Mouse (Mus musculus) gastrocnemius, postnatal 4 days (tissue): ENCODE data around the gene Cpt1b. TPM values are rescaled to one million over a fixed set of nuclear protein-coding genes. Genes with fewer than 3 reads are reported as not detected.
"Not testable (repeated sequence)": the region's sequence is repeated elsewhere in the genome, so short reads cannot be mapped to it uniquely, and the experiment has no call there.

Source experiments
- DNase-seq, 2 experiments: peaks; one replicate each; pipeline ENCODE4 v3.0.0; 2021 to 2022; ENCODE audit warnings: low spot score in 2 of 2, mixed read lengths in 2 of 2
- total RNA-seq, 2 experiments: library from RNA; stranded (reverse); gene quantifications; 2 replicates each; pipeline ENCODE4 v1.2.3; 2021

The Cpt1b gene
- total RNA-seq, 2 experiments from 2014 or later = 189 to 210 TPM

DNA sequence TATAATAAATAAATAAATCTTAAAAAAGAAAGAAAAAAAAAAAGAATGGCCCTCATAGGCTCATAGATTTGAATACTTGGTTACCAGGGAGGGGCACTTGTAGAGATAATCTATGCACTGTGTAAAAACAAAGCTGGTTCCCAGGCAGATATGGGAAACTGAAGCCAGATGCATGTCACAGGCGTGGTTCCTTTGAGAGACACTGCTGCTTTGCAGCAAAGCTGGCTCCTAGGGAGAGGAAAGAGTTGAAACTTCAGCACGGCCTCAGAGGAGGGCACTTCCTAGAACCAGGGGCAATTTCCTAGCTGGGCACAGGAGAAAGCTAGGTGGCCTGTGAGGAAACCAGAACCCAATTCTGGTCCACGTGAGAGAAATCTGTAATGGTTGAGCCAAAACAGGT, 8.5 kb upstream of the Cpt1b start:
- DNase-seq = no peak

DNA sequence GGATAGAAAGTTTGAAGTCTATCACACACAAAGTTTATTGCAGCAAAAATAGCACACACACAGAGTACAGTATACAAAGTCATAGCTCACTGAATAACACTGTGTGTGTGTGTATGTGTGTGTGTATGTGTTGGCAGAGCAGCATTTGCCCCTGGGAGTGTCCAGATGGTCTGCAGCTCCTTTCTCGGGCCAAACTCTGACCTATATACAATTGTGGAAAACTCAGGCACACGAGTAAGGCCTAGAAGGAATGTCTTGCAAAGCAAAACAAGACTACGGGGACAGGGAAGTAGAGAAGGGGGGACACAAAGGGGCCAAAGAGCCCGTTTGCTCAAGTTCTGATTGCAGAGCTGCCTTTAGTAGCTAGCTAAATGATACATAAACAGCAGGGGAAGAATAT, 7.3 kb upstream of the Cpt1b start:
- no peak for DNase-seq

DNA sequence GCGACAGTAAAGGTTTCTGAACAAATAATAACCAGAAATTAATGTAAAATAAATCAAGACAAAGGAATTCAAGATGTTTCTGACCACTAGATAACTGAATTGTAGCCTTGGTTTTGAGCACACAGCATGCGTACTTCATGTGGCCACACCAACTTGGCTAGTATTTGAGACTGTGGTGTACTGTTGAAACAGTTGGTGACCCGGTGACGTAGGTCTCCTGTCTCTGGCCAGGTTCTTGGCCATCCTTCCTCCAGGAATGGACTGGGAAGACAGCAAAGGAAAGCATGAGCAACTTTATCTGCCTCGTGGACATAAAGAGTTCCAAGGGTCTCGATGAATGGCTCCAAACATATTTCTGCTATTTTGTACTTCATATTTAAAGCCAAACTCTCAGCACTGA, 6.1 kb upstream of the Cpt1b start:
- no peak for DNase-seq

DNA sequence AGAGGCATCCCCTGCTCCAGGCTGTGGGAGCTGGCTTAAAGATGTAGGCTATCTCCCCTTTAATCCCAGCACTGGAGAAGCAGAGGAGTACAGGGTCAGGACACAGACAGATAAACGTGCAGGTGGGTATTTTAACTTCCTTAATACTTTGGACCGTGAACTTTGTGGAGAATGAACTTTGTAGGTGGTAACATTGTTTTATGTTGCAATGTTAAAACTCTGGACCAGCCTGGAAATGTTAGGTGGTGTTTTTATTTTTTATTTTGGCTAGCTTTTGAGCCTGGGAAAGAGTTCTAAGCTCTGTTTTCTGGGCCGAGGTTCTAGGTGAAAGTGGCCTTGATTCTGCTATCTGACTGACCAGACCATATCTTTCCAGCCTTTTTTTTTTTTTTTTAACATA, 5.6 kb upstream of the Cpt1b start:
- no peak for DNase-seq

DNA sequence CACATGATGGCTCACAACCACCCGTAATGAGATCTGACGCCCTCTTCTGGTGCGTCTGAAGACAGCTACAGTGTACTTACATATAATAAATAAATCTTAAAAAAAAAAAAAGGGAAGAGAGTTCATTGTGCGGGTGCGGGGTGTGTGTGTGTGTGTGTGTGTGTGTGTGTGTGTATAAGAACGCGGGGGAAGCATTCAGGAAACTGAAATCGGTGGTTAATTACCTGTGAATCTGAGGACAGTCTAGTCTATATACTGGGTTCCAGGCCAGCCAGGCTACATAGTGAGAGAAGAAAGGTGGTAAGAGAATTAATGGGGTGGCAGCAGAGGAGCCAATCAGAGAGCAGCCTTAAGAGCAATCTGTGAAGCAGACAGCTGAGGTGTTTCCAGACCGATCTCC, 5.1 kb upstream of the Cpt1b start:
- not testable (repeated sequence) for DNase-seq

DNA sequence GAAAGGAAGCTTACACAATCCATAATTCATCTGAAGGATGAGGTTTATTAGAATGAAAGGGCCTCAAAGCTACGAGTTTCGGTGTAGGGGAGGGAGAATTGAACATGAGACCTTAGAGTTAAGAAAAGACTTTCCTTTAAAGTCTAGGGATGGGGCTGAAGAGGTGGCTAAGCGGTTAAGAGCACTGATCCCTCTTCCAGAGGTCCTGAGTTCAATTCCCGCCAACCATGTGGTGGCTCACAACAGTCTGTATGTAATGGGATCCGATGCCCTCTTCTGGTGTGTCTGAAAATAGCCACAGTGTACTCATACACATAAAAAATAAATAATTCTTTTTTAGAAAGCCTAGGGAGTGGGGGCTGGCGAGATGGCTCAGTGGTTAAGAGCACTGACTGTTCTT, 4.7 kb upstream of the Cpt1b start:
- DNase-seq = no peak

DNA sequence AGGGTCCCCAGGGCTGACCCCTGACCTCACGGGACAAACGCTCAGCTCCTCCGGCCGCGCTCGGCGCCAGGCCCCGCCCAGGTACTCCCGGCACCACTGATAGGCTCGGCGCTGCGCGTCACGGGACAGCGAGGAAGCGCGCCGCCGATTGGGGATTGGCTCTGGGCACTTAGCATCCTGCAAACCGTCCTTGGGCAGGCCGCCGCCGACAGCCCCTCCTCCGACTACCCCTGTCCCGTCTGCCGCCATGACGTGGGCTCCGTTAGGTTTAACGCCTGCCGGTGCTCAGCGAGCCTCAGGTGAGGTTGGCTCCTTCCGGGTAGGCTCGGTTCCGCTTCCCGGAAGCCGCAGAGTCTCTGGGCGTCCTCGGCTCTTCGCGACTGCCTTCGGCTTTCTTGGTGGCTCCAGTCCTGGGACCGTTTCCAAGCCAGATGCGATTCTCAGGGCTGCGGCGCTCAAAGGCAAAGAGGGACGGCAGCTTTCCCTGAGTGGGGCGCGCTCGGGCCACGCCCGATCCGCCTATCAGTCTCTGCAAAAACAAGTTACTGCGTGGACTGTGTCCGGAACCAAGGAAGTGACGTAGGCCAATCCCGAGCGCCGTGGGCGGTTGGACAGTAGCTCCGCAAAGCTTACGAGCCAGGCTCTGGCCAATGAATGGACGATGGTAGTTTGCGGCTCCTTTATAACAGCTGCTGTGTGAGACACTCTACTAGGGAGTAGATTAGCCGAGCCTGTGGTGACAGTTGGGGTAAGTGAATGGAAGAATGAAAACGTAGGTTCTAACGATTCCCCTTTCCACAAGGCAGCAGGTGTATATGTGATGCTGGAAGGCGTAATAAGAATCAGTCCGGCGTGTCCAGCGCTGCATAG, 3.9 kb upstream of the Cpt1b start, which contains the start of the genes C730034F03Rik, Gm44502 and Chkb:
TSS of gene C730034F03Rik (plus strand) at position 238 of the 870 bp plus-strand sequence.
TSS of gene Gm44502 (minus strand) at position 345 of the 870 bp plus-strand sequence.
TSS of gene Chkb (minus strand) at position 557 of the 870 bp plus-strand sequence.
- peak; percentile 84 to 93 for DNase-seq

DNA sequence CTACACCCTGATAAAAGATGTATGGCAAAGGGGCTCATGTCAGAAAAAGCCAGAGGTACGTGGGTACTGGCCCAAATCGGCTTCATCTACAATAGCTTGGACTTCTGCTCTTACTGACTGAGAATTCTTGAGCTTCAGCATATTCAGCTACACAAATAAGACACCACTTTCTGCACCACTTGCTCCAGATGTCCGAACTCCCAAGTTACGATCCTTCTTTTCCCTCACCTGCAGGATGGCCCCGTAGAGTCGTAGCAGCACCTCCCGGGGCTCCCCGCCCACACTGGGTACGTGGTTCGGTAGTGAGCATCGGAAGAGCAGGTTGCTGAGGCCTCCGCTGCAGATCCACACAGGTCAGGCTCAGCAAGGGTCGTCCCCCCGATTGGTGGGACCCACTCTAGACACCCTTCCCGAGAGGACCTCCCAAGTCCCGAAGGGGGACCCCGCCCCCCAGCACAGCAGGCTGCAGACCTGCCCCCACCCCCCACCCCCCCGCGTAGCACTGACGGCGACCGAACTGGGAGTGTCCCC, 3.2 kb upstream of the Cpt1b start:
- peak in 1 of 2 experiments; percentile 19 for DNase-seq

DNA sequence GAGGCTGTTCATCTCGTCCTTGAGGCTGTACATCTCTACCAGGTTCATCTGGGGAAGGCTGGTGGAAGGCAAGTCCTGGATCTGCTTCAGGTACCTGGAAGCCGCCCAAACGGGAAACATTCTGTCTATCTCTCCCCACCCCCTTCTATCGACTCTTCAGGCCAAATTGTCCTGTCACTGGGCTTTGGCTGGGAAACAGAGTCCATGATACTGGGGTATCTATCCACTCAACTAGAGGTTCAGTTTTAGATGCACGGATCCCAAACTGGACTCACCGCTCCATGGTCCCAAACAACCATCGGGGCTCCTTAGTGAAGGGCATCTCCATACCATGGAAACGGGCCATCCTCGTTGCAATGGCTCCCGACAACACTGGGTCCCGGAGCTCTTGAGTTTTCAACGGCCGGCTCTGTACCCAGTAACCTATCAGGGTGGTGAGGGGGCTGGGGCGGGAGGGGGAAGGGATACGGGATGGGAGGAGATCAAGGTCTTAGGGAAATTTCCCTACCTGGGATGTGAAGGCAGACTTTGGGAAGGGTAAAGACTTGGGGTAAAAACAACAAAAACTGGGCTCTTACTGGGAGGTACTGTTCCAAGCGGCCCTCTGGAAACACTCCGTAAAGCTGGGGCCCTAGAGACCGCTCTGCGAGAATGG, 2.6 kb upstream of the Cpt1b start:
- DNase-seq = no peak

DNA sequence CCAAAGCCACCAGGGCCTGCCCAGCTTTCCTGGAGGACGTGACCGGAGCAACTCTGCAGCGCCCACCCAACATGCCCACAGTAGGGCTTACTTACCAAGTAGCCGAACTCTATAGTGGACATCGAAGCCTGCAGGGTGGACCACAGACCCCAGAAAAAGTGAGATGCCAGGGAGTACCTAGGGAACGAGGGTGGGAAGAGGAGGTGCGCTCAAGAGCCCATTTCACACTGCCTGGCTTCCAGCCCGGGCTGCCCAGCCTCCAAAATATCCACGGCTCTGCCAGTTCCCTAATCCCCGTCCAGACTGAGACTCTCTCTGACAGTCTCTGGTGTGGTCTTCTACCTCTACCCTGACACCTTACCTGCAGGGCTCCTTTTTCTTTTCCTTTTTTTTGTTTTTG, 1.1 kb upstream of the Cpt1b start:
- no peak for DNase-seq

DNA sequence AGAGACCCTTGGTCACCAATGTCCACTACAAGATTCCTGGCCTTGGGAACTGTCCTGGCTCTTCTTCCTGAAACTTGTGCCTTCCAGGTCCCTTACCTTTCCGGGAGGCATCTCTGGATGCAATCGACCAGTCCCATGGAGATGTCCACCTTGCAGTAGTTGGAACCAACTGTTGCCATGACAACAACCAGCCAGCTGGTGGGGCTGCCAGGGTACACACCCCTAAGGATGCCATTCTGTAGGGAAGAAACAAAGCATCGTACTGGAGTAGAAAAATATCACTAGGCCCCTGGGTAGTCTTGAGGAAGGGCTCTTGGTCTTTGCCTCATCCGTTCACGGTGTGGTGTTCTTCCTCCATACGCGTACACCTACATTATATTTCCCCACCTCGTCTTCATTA, 1.0 kb downstream of the Cpt1b start:
- DNase-seq = no peak

DNA sequence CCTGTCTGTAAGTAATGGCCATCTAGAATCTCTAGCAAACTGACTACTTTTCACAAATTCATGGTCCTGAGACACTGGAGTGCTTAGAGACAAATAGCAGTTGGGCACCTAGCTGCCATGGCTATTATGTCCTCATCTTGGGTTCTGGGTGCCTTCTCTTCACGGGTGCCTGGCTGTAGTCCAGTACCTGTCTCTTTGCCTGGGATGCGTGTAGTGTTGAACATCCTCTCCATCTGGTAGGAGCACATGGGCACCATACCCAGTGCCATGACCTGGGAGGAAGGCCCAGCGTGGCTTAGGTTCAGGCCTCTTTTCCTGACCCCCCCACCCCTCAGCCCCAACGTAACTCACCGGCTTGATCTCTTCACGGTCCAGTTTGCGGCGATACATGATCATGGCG, 3.7 kb downstream of the Cpt1b start:
- DNase-seq = no peak

DNA sequence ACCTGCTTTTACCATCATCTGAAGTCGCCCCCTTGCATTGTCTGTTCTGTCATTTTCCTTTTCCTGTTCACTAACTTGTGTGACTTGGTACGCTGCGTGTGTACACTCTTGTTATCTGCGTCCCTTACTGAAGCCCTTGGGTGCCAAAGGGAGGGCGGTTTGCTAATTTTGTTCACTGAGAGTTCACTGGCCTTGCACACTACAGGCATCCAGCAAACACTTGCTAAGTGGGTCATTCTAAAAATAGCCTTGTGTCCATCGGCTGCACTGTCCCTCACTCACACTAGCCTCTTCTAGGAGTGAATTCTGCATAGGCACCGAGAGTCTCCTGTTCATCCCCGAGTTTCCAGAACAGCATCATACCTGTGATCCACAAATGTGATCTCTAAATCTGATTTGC, 10.4 kb downstream of the Cpt1b start:
- no peak for DNase-seq

DNA sequence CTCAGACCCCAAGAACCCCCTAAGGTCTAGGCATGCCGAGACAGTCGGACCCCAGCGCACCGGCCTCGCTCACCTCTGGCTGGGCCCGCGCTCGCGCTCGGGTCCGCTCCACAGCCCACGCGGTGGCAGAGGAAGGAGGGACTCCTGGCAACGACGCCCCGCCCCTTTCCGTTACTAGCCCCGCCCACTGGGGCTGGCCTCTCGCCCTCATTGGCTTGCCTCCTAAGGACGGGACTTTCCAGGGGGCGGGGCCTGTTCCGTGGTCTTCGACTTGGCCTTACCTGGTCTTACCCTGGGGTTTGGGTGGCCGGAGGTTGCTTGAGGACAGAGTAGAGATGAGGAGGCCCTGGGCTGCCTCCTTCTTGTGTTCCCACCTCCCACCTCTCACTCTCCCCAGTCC, 15.5 kb downstream of the Cpt1b start, which contains the start of gene Syce3:
TSS of gene Syce3 (minus strand) at position 386 of the 400 bp plus-strand sequence.
- no peak for DNase-seq

DNA sequence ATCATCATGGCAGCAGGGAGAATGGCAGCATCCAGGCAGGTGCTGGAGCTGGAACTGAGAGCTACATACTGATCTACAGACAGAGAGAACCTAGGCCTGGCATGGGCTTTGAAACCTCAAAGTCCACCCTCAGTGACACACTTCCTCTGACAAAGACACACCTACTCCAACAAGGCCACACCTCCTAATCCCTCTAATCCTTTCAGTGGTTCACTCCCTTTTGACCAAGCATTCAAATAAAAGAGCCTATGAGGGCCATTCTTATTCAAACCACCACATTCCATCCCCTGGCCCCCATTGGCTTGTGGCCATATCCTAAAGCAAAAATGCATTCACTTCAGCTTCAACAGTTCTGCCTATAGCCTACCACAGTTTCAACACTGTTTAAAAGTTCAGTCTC, 19.0 kb downstream of the Cpt1b start:
- DNase-seq = no peak

DNA sequence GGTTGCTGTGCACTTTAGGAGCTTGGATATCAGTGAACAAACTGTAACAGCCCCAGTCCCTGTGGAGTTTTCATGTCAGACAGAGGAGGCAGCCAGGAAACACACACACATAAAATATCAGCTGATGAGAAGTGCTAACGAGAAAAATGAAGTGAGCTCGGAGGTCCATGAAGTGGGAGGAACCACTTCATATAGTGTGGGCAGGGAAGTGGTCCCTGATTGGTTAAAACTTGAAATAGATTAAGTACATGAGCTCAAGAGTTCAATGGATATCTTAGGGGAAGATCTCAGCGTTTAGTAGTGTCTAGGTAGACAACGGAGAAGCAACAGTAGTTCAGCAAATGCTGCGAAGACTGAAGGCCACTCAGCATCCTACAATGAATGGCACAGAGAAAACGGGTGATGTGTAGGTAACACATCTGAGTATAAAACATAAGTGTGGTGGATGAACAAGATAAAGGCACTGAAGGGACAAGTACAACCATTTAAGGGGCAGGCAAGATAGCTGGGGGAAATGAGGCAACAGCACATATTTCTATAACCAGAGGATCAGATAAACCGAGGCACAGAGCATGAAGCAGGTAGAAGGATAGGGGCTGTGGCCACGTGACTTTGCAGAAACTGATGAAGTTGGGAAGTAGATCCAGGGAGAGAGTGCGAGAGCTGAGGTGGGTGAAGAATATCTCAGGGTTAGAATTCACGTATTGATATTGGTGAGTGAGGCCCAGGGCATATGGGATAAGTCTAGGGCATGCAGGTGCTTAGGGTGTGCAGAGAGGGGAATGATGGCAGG, 20.6 kb downstream of the Cpt1b start:
- DNase-seq = no peak

DNA sequence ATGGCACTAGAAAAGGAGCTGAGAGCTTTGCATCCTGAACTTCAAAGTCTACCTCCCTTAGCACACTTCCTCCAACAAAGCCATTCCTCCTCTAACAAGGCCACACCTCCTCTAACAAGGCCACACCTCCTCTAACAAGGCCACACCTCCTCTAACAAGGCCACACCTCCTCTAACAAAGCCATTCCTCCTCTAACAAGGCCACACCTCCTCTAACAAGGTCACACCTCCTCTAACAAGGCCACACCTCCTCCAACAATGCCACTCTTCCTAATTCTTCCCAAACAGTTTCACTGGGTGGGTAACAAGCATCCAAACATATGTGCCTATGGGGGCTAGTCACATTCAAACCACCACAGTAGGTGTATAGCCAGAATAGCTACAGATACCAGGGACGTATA, 23.2 kb downstream of the Cpt1b start:
- no peak for DNase-seq

DNA sequence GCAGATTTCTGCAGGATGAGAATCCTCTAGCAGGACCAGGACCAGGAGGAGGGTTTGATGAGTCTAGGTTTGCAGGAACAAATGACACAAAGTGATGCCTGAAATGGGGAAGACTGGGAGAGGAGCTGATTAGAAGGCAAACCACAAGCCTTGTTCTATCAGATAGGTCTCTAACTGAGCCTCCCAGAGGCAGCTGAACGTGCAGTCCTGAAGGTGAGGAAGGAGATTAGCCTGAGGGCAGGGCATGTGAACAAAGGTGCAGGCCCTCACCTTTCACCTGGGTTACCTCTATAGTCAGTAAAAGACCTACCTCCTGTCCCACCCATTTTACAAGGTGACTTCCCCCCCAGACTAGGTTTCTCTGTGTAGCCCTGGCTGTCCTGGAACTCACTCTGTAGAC, 25.9 kb downstream of the Cpt1b start:
- DNase-seq = no peak

DNA sequence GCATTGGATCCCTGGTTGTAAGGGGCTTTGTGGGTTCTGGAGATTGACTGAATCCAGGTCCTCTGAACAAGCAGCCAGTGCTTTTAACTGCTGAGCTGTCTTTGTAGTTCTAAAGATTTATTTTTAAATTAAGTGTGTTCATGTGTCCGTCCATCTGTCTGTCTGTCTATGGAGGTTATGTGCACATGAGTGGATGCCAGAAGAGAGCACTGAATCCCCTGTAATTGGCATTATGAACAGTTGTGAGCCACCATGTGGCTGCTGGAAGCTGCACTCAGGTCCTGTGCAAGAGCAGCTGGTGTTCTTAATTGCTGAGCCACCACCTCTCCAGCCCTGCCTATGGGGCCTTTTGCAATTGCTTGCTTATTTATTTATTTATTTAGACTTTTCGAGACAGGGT, 27.5 kb downstream of the Cpt1b start:
- no peak for DNase-seq

DNA sequence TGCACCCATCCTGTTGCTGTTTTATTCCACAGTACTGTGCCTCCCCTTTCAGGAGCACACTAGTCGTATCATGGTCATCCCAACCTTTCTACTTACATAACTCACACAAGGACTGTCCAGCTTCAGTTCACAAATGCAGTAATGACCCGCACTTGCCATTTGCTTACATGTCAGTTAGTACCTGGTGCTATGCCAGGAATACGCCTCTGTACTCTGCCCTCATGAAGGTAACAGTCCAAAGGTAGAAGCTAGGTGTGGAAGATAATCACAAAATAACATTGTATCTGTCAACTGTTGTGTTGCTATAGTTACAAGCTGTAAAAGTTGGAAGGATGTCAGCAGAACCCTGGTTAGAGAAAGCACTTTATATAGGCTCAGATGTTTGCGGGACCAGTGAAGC, 28.8 kb downstream of the Cpt1b start:
- DNase-seq = no peak

DNA sequence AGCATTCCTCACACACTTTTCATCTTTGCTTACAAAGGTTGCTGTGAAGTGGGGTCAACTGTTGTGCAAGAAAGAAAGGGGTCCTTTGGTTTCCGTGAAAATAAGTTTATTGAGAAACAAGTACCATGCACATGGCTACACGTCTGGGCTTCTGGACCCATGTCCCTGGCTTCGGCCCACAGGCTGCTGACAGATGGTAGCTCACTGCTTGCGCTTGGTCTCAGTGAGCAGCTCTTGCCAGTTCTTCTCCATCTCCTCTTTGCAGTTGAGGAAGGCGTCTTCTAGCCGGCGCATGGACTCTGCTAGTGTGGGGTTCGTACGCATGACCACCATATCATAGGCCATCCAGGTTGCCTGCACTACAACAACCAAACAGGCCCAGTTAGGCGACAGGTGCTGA, 35.6 kb downstream of the Cpt1b start:
- DNase-seq = no peak
